Mouse (Mus musculus) lung, adult 2 months (tissue): ENCODE measurements around the gene Chil4.

Experiments used
- CTCF ChIP-seq: fragments of 200-500 bp; IDR thresholded peaks from 2 replicates; pipeline ENCODE4 v1.5.1; 2011; ENCODE audit warnings: mild to moderate bottlenecking, low read length, control low read depth; ENCODE audit not compliant: insufficient read depth
- POLR2A ChIP-seq: fragments of 200-500 bp; IDR thresholded peaks from 2 replicates; pipeline ENCODE4 v1.6.1; 2011; ENCODE audit warnings: low read depth, mild to moderate bottlenecking, control low read depth, low read length, borderline replicate concordance; ENCODE audit errors: extremely low read depth

DNA sequence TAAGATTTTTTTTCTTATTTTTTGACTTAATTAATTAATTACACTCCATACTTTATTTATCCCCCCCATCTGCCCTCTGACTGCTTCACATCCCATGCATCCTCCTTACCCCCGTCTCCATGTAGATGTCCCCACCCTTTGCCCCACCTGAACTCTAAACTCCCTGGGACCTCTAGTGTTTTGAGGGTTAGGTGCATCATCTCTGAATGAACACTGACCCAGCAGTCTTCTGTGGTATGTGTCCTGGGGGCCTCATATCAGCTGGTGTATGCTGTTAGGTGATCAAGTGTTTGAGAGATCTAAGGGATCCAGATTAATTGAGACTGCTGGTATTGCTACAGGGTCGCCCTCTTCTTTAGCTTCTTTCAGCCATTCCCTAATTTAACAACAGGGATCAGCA lies 31.3 kb downstream of the Chil4 start:
- TF ChIP-seq CTCF (no peak), POLR2A (no peak)
